Mouse (Mus musculus) CH12.LX (cell line): ENCODE data around the gene Zdhhc19.

Experiments
- CTCF ChIP-seq, 2 experiments: IDR thresholded peaks in 1 of 2; conservative IDR thresholded peaks in 1 of 2; 2 replicates each; pipeline ENCODE4 v1.5.1; 2011 to 2012; ENCODE audit warnings: low read depth in 2 of 2, low read length in 2 of 2, improper control_type of control experiment in 1 of 2, inconsistent platforms in 1 of 2, mild to moderate bottlenecking in 1 of 2, moderate library complexity in 1 of 2
- E2F4 ChIP-seq: IDR thresholded peaks from 2 replicates; pipeline ENCODE4 v1.6.1; 2011; ENCODE audit warnings: low read depth, low read length, improper control_type of control experiment; ENCODE audit not compliant: insufficient replicate concordance

GRCm38 (mm10) chr16:32454646-32455045 is 41.4 kb upstream of the Zdhhc19 start:
- TF ChIP-seq E2F4 (no peak), CTCF (conservative IDR thresholded peaks at IDR 0.05 in 1 of 2, IDR thresholded peaks at IDR 0.05 in 1 of 2; ENCODE audit: low read depth in 2 of 2, low read length in 2 of 2) (no peak)
